Mouse (Mus musculus) heart, adult 9 months (tissue): ENCODE results near the gene Psmb6.
"Not testable (repeated sequence)": the region's sequence is repeated elsewhere in the genome, so short reads cannot be mapped to it uniquely, and the experiment has no call there.

ENCODE experiments used
- DNase-seq, 2 experiments: peaks; one replicate each; pipeline ENCODE4 v3.0.0; 2022; ENCODE audit warnings: low spot score in 2 of 2

Gene Psmb6

GRCm38 (mm10) chr11:70523306-70523989 is 1.7 kb upstream of the Psmb6 start:
- DNase-seq, result not testable (repeated sequence)

GRCm38 (mm10) chr11:70524782-70525181 is 385 bp upstream of the Psmb6 start:
- no peak for DNase-seq

GRCm38 (mm10) chr11:70525726-70526125 is 559 bp downstream of the Psmb6 start:
- no peak for DNase-seq

- no peak for DNase-seq
Measured at GRCm38 (mm10) chr11:70526211-70526610, 1.0 kb downstream of the Psmb6 start.

- DNase-seq, result no peak
Measured at GRCm38 (mm10) chr11:70528610-70529009, 3.4 kb downstream of the Psmb6 start.

GRCm38 (mm10) chr11:70531065-70531464 is 5.9 kb downstream of the Psmb6 start:
- DNase-seq, result not testable (repeated sequence)

GRCm38 (mm10) chr11:70532839-70533238 is 7.7 kb downstream of the Psmb6 start, which contains the start of gene Gm40193:
Gene Gm40193 (minus strand): TSS chr11:70532939.
- DNase-seq, result no peak

- no peak for DNase-seq
Measured at GRCm38 (mm10) chr11:70539423-70539822, 14.3 kb downstream of the Psmb6 start.

- peak; percentile 91 to 92 for DNase-seq
Measured at GRCm38 (mm10) chr11:70539877-70540587, 14.9 kb downstream of the Psmb6 start, which contains the start of gene Pld2. Gene Pld2 (plus strand): TSS chr11:70540064.

GRCm38 (mm10) chr11:70540928-70541327 is 15.8 kb downstream of the Psmb6 start:
- no peak for DNase-seq

GRCm38 (mm10) chr11:70541415-70541814 is 16.2 kb downstream of the Psmb6 start:
- no peak for DNase-seq

- no peak for DNase-seq
Measured at GRCm38 (mm10) chr11:70544496-70544895, 19.3 kb downstream of the Psmb6 start.

GRCm38 (mm10) chr11:70551526-70551925 is 26.4 kb downstream of the Psmb6 start:
- no peak for DNase-seq

- no peak for DNase-seq
Measured at GRCm38 (mm10) chr11:70553940-70554339, 28.8 kb downstream of the Psmb6 start.

GRCm38 (mm10) chr11:70557545-70557944 is 32.4 kb downstream of the Psmb6 start:
- DNase-seq, result no peak

- DNase-seq, result no peak
Measured at GRCm38 (mm10) chr11:70561937-70562286, 36.7 kb downstream of the Psmb6 start.

GRCm38 (mm10) chr11:70562287-70562994 is 37.3 kb downstream of the Psmb6 start, which contains the start of gene Mink1:
Gene Mink1 (plus strand): TSS chr11:70562881.
- DNase-seq, result peak; percentile 88 to 90

- DNase-seq, result no peak
Measured at GRCm38 (mm10) chr11:70562995-70563469, 37.9 kb downstream of the Psmb6 start.

- DNase-seq, result peak; percentile 40
Measured at GRCm38 (mm10) chr11:70563470-70564275, 38.5 kb downstream of the Psmb6 start.

- DNase-seq, result no peak
Measured at GRCm38 (mm10) chr11:70564276-70564873, 39.2 kb downstream of the Psmb6 start.

GRCm38 (mm10) chr11:70566586-70566985 is 41.4 kb downstream of the Psmb6 start:
- DNase-seq, result peak; percentile 13 to 33
